Mouse (Mus musculus): ENCODE results near the gene Prelid1. TPM values are rescaled to one million over a fixed set of nuclear protein-coding genes. Genes with fewer than 3 reads are reported as not detected.

The Prelid1 gene
- total RNA-seq (2022): 10 to 100 TPM; 12.6 to 19.7 (median 16.9) TPM

- DNase-seq (ENCODE audit: low spot score in 2 of 2): no peak
Observed at GRCm38 (mm10) chr13:55319931-55320533, at the start of gene Prelid1. Gene Prelid1 (plus strand): TSS chr13:55320500.

GRCm38 (mm10) chr13:55277203-55277602 is 43.1 kb upstream of the Prelid1 start:
- DNase-seq (ENCODE audit: low spot score in 2 of 2): no peak

- no peak for DNase-seq (ENCODE audit: low spot score in 2 of 2)
Observed at GRCm38 (mm10) chr13:55277646-55278045, 42.7 kb upstream of the Prelid1 start.

GRCm38 (mm10) chr13:55288854-55289253 is 31.4 kb upstream of the Prelid1 start:
- DNase-seq (ENCODE audit: low spot score in 2 of 2): no peak

GRCm38 (mm10) chr13:55296760-55297159 is 23.5 kb upstream of the Prelid1 start:
- DNase-seq (ENCODE audit: low spot score in 2 of 2): no peak

GRCm38 (mm10) chr13:55300913-55301312 is 19.4 kb upstream of the Prelid1 start:
- no peak for DNase-seq (ENCODE audit: low spot score in 2 of 2)

- no peak for DNase-seq (ENCODE audit: low spot score in 2 of 2)
Observed at GRCm38 (mm10) chr13:55312028-55312630, 8.2 kb upstream of the Prelid1 start.

GRCm38 (mm10) chr13:55313051-55313450 is 7.2 kb upstream of the Prelid1 start:
- no peak for DNase-seq (ENCODE audit: low spot score in 2 of 2)

- DNase-seq (ENCODE audit: low spot score in 2 of 2): no peak
Observed at GRCm38 (mm10) chr13:55314891-55315412, 5.3 kb upstream of the Prelid1 start.

- DNase-seq (ENCODE audit: low spot score in 2 of 2): no peak
Observed at GRCm38 (mm10) chr13:55318351-55318750, 1.9 kb upstream of the Prelid1 start.

- peak; percentile 78 for DNase-seq (ENCODE audit: low spot score in 2 of 2)
Observed at GRCm38 (mm10) chr13:55321434-55322129, 1.3 kb downstream of the Prelid1 start, which contains the start of gene Rab24. Gene Rab24 (minus strand): TSS chr13:55321946.

GRCm38 (mm10) chr13:55322130-55322825 is 2.0 kb downstream of the Prelid1 start:
- no peak for DNase-seq (ENCODE audit: low spot score in 2 of 2)

- DNase-seq (ENCODE audit: low spot score in 2 of 2): no peak
Observed at GRCm38 (mm10) chr13:55325596-55325995, 5.3 kb downstream of the Prelid1 start.

GRCm38 (mm10) chr13:55327169-55327568 is 6.9 kb downstream of the Prelid1 start:
- DNase-seq (ENCODE audit: low spot score in 2 of 2): no peak

GRCm38 (mm10) chr13:55327633-55328032 is 7.3 kb downstream of the Prelid1 start:
- DNase-seq (ENCODE audit: low spot score in 2 of 2): peak; percentile 67 to 72

- DNase-seq (ENCODE audit: low spot score in 2 of 2): no peak
Observed at GRCm38 (mm10) chr13:55328171-55328570, 7.9 kb downstream of the Prelid1 start.

- no peak for DNase-seq (ENCODE audit: low spot score in 2 of 2)
Observed at GRCm38 (mm10) chr13:55328641-55329040, 8.3 kb downstream of the Prelid1 start.

GRCm38 (mm10) chr13:55329109-55329682 is 8.9 kb downstream of the Prelid1 start:
- no peak for DNase-seq (ENCODE audit: low spot score in 2 of 2)

GRCm38 (mm10) chr13:55329683-55330566 is 9.6 kb downstream of the Prelid1 start, which contains the start of gene Mxd3:
Gene Mxd3 (minus strand): TSS chr13:55329823.
- peak; percentile 47 to 71 for DNase-seq (ENCODE audit: low spot score in 2 of 2)
